Mouse (Mus musculus) olfactory bulb, adult 2 months (tissue): ENCODE results near the gene Upk3b.

ENCODE experiments used
- CTCF ChIP-seq: fragments of 200-500 bp; IDR thresholded peaks from 2 replicates; pipeline ENCODE4 v1.5.1; 2012; ENCODE audit warnings: low read depth, mild to moderate bottlenecking, low read length, moderate library complexity; ENCODE audit not compliant: insufficient read depth
- POLR2A ChIP-seq: fragments of 200-500 bp; IDR thresholded peaks from 2 replicates; pipeline ENCODE4 v1.6.1; 2012; ENCODE audit warnings: mild to moderate bottlenecking, low read depth, low read length, moderate library complexity; ENCODE audit not compliant: insufficient read depth

DNA sequence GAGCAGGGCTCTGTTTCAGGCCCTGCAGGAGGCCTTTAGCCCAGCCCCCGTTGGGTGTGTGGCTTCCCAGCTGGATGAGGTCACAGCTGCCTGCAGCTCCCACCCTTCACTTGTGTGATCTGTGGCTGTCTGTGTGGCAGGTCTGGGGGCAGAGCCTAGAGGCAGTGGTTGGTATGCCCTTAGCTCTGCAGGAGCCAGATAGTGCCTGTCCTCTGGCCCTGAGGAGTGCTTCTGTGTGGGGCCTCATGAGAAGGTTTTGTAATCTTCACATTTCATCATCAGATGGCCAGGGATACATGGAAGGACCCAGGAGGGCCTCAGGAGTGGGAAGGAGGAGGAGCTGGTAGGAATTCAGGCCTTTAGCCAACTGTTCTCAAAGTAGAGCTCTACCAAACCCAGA, 18.4 kb upstream of the Upk3b start:
- TF ChIP-seq CTCF (no peak), POLR2A (no peak)
